Mouse (Mus musculus): ENCODE results near the gene Pex11g. TPM values are rescaled to one million over a fixed set of nuclear protein-coding genes. Genes with fewer than 3 reads are reported as not detected.

The Pex11g gene
- total RNA-seq (2022): 1 to 10 TPM in 1 of 4 experiments, under 1 TPM in 3; 0.41 to 1.0 (median 0.90) TPM

- DNase-seq (ENCODE audit: low spot score in 2 of 2): peak; percentile 75 to 80
Measured at GRCm38 (mm10) chr8:3467006-3467885, at the start of gene Pex11g. Gene Pex11g (minus strand): TSS chr8:3467680.

DNA sequence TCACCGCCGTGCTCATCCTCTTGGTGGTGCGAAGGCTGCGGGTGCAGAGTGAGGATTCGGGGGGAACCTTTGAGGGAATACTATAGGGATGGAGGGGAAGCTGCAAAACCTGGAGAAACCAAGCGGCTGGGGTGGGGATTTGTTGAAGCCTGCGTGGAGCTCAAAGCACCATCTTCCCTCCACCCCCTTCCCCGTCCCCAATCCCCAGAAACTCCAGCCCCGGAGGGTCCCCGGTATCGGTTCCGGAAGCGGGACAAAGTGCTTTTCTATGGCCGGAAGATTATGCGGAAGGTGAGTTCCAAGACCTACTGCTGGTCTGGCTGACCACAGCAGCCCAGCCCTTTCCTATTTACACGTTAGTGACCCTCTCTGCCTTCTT is 49.6 kb upstream of the Pex11g start:
- no peak for DNase-seq (ENCODE audit: low spot score in 2 of 2)

DNA sequence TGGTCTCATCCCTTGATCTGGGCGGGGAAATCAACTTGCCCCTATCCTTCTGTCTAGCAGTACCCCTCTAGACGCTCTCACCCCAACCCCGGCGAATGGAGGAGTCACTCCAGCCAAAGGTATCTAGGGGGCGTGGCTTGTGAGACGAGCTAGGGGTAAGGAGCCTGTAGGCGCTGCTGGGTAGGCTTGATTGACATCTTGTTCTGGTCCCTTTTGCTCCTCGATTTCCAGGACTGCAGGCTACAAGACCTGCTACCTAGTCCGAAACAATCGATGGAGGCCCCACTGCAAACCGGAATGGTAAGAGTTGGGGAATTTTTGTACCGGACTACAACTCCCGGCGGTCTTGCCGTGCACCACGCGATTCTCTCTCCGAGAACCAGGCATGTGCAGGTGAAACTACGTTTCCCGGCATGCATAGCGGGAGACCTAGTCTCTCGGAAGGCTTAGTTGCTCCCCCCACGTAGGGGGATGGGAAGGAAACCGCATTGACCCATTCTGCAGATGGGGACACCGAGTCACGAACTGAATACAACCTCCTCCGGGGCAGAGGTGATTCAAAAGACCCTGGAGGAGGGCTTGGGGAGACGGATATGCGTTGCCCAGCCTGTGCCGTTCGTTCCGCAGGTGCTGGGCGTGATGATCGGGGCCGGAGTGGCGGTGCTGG is 49.1 kb upstream of the Pex11g start:
- peak; percentile 91 to 96 for DNase-seq (ENCODE audit: low spot score in 2 of 2)

DNA sequence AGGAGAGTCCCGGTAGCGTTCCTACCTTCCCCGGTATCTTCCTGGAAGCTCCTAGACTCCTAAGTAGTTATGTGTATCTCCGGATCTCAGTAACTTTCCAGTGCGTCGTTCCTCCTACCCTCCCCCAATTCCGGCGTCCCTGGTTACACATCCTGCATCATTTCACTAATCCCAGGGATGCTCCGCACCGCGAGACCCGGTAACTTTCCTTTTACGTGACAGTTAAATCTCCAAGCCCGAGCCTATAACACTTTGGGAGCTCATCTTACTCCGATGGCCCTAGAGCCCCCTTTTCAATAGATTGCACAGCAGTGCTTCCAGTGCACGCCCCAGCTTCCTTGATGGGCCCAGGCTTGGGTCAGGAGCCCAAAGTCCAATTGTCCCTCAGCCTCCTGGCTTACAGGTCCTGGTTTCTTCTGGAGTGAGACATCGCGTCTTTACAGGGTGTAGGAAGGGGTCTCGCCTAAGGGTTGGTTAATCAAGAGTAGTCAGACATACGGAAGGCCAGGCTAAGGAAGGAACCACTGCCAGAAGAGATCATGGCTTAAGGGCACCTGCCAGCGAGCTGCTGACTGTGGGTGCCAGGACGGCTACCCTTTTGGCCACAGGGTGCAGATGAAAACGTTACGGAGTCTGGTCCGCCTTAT is 48.4 kb upstream of the Pex11g start:
- peak; percentile 51 to 59 for DNase-seq (ENCODE audit: low spot score in 2 of 2)

DNA sequence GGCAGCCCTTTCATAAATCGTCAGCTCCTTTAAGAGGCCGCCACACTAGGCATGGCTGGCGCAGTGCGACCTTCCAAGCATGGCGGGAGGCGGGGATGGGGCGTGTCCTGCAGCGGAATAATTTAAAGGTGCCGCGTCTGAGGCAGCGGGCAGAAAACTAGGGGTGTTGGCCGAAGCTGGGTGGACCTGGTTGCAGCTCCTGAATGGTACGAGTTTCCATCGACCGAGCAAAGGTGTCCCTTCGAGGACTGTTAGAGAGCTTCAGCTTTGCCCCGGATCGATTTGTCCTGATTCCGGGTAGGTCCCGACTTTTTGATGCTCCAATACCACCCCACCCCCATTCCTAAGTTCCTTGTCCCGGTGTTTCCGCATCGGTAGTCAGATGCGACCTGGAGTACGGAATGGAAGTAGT is 47.8 kb upstream of the Pex11g start, which contains the start of gene Pnpla6:
Pnpla6 (plus strand) TSS at position 125 of the 412 bp plus-strand sequence.
- peak; percentile 77 to 87 for DNase-seq (ENCODE audit: low spot score in 2 of 2)

DNA sequence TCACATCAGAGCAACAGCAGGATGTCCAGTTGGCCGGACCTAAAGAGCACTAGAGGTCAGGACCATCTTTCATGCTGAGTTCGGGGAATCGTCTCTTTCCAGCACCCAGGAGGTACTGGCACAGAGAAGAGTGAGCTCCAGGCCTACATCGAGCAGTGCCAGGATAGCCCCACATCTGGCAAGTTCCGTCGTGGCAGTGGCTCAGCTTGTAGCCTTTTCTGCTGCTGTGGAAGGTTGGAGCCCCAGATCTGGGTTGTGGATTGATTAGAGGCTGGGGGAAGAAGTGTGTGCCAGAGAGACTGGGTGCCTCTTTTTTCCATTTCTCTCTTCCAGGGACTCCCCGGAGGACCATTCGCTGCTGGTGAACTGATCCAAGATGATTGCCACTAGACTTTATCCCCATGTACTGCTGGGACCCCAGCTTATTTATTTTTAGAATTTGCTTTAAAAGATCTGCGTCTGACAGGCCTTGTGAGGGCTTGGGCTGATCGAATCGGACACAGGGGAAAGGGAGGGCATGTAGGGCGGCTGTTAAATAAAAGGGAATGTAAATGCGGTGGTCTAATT is 47.3 kb upstream of the Pex11g start:
- DNase-seq (ENCODE audit: low spot score in 2 of 2): no peak

DNA sequence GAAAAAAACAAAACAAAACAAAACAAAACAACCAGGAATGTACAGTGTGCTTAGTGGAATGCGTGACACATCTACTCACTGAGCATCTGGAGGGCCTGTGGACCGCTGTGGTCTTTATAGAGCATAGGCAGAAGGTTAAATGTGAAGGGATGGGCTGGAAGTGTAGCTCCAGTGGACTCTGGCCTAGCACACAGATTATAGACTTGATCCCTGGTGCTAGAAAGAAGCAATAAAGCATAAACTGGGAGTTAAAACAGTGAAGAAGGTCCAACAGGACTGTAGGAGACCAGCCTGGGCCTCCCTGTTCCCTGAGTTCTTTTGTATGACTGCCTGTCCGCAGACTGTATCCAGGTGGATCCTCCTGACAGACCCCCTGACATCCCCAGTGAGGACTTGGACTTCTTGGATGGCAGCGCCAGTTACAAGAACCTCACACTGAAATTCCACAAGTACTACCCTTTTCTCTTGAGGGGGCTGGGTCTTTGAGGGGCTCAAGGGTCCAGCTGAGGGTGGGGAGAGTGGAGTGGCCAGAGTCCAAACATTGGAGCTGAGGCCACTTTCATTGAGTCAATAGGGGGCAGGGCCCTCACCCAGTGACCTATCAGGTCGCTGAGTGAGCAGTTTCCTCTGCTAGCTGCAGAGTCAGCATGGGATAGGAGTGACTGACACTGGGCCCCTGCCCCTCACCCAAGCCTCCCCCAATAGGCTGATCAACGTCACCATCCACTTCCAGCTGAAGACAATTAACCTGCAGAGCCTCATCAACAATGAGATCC is 40.7 kb upstream of the Pex11g start:
- DNase-seq (ENCODE audit: low spot score in 2 of 2): no peak

- DNase-seq (ENCODE audit: low spot score in 2 of 2): no peak
Measured at GRCm38 (mm10) chr8:3502217-3502616, 34.7 kb upstream of the Pex11g start.

GRCm38 (mm10) chr8:3500235-3501090 is 33.0 kb upstream of the Pex11g start, which contains the start of gene Mcoln1:
Gene Mcoln1 (plus strand): TSS chr8:3500457.
- DNase-seq (ENCODE audit: low spot score in 2 of 2): peak; percentile 96 to 97

DNA sequence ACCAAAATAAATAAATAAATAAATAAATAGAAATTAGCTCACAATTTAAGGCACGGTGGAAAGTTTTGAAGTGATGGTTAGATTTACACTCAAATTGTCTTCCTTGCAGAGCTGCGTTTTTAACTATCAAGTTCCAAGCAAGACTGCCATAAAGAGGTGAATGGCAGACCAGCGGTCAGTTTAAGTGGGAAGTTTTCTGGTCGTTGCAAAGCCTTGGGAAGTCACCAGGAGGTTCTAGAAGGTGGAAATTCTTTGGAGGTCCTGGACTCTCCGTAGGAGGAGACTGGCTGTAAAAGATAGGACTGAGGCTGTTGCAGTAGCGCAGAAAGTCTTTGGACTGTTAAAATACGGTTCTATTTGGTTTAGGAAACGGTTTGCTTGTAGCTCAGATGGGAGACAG is 32.3 kb upstream of the Pex11g start:
- no peak for DNase-seq (ENCODE audit: low spot score in 2 of 2)

- DNase-seq (ENCODE audit: low spot score in 2 of 2): no peak
Measured at GRCm38 (mm10) chr8:3498583-3498982, 31.1 kb upstream of the Pex11g start.

GRCm38 (mm10) chr8:3496428-3496748 is 28.9 kb upstream of the Pex11g start:
- no peak for DNase-seq (ENCODE audit: low spot score in 2 of 2)

DNA sequence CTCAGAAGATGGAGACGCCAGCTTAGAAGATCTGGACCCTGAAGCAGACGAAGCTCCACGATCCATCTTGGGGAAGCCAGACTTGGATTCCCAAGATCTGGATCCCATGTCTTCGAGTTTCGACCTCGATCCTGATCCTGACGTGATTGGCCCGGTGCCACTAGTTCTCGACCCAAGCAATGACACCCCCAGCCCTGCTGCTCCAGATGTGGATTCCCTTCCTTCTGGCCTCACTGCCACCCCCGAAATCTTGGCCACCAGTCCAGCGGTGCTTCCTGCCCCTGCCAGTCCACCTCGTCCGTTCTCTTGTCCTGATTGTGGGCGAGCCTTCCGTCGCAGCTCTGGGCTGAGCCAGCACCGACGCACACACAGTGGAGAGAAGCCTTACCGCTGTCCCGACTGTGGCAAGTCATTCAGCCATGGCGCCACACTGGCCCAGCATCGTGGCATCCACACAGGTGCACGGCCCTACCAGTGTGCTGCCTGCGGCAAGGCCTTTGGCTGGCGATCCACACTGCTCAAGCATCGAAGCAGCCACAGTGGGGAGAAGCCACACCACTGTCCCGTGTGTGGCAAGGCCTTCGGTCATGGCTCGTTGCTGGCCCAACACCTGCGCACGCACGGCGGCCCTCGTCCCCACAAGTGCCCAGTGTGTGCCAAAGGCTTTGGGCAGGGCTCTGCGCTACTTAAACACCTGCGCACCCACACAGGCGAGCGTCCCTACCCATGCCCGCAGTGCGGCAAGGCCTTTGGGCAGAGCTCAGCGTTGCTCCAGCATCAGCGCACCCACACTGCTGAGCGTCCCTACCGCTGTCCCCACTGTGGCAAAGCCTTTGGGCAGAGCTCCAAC is 28.3 kb upstream of the Pex11g start:
- DNase-seq (ENCODE audit: low spot score in 2 of 2): no peak

- DNase-seq (ENCODE audit: low spot score in 2 of 2): no peak
Measured at GRCm38 (mm10) chr8:3493845-3494208, 26.3 kb upstream of the Pex11g start.

- peak in 1 of 2 experiments; percentile 60 for DNase-seq (ENCODE audit: low spot score in 2 of 2)
Measured at GRCm38 (mm10) chr8:3492901-3493844, 25.7 kb upstream of the Pex11g start, which contains the start of gene Zfp358. Gene Zfp358 (plus strand): TSS chr8:3493138.

DNA sequence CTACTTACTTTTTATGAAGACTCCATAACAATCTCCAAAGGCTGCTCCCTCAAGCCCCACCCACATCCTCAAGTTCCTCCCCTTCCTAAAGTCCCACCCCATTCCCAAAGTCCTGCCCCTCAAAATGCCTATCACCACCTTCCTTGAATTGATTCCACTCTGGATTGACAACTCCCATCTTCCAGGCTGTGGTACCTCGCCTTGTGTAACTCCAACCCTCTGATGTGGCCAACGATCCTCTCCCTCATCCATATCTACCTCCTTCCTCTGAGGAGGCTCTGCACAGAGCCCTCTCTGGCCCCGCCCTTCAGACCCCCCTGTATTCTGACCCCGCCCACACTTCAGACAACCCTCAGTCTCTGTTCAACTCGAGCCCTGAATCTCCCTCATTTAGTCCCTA is 17.7 kb upstream of the Pex11g start:
- DNase-seq (ENCODE audit: low spot score in 2 of 2): no peak

GRCm38 (mm10) chr8:3483546-3483945 is 16.1 kb upstream of the Pex11g start:
- DNase-seq (ENCODE audit: low spot score in 2 of 2): no peak

DNA sequence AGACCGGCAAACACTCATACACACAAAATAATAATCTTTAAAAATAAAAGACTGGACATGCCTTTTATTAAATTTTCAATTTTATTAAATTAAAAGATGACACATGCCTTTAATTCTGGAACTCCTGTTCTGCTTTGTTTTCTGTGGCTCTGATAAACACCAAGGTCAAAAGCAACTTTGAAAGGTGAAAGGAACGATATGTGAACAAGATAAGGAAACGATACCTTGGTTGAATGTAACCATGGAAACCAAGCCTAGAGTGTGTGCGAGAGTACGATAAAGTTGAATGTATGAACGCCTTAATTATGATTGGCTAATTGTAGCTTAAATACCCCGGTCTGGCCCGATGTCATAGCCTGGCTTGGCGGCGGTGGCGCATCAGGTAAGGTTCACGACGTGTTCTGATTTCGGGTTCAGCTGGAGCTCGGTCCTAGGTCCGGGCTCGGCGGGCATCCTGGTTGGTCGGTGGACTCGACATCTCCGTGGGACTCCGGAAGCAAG is 14.8 kb upstream of the Pex11g start:
- no peak for DNase-seq (ENCODE audit: low spot score in 2 of 2)

Measured in left cerebral cortex, adult 8-10 months (tissue).